Mouse (Mus musculus) layer of hippocampus, postnatal 36 days (tissue): Measurements from ENCODE around the gene Matn3. TPM values are rescaled to one million over a fixed set of nuclear protein-coding genes. Genes with fewer than 3 reads are reported as not detected.
"Not testable (repeated sequence)": the region's sequence is repeated elsewhere in the genome, so short reads cannot be mapped to it uniquely, and the experiment has no call there.

ENCODE experiments used
- DNase-seq, 2 experiments: peaks; one replicate each; pipeline ENCODE4 v3.0.0; 2022
- total RNA-seq, 2 experiments: library from RNA; stranded (reverse); gene quantifications; 2 replicates each; pipeline ENCODE4 v1.2.3; 2021

The Matn3 gene
- total RNA-seq, 2 experiments from 2014 or later = not detected

DNA sequence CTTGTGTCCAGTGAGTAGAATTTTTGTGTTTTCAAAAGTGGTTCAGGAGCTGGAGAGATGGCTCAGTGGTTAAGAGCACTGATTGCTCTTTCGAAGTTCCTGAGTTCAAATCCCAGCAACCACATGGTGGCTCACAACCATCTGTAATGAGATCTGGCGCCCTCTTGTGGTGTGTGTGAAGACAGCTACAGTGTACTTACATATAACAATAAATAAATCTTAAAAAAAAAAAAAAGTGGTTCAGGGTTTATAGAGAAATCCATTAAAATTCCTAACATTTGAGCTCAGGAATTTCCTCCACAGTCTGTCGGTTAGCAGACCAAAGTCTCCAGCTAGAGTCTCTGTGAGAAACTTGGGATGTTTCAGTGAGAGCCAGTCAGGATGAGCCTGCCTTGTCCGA is 11.5 kb upstream of the Matn3 start:
- DNase-seq = not testable (repeated sequence)

- no peak for DNase-seq
Measured at GRCm38 (mm10) chr12:8939490-8939889, 8.2 kb upstream of the Matn3 start.

DNA sequence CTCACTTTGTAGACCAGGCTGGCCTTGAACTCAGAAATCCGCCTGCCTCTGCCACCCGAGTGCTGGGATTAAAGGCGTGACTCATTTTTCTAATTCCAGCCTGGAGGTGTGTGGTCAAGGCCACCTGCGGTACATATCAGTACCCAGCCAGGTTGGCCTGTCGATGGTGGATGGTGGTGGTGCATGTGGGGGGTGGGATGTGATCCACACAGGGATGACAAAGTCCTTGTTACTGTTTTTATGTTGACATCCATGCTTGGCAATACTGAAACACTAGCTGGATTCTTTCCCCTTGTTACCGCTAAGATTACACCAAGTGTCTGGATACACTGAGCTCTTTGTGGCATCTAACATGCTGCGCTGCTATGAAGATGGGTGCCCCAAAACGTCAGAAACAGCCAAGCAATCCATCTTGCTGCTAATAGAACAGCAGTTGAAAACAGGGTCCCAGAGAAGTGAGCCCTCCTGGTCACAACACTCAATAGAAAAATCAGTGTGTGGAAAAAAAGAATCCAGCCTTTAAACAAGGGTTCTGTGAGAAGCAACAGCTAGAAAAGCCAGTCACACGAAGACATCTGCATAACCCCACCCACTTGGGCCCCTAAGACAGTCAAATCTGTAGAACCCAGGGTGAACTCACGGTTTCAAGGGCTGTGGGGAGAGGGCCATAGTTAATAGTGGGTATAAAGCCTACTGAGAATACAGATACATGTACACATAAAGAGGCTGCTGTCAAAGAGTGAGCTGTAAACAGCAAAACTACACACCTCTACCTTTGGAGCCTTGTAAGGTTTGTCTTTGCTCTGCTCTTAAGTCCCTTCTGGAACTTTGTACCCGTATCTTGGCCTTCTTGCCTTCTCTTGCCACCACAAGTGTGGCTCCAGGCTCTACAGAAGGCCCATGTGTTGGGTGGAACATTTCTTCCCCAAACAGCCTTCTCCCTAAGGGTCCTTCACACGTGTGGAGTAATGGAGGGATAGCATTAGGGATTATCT is 7.4 kb upstream of the Matn3 start:
- DNase-seq = no peak

DNA sequence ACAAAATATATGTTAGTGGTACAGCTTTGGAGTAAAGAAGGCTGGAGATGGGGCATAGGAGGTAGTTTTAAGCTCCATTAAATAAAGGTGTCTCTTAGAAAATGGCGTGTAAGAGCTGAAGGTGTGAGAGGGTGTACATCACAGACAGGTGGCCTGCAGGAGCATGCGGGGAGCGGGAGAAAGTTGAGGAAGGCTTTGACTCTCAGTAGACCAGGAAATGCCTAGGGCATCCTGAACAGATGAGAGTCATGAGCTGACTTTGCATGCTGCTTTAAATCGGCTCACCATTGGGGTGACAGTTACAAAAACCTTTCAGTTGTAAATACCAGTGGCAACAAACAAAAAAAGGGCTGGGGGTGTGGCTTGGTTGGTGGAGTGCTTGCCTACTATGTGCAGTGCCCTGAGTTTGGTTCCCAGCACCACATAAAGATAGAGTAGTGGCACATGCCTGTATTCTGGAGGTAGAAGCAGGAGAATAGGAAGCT is 6.6 kb upstream of the Matn3 start:
- DNase-seq = no peak

DNA sequence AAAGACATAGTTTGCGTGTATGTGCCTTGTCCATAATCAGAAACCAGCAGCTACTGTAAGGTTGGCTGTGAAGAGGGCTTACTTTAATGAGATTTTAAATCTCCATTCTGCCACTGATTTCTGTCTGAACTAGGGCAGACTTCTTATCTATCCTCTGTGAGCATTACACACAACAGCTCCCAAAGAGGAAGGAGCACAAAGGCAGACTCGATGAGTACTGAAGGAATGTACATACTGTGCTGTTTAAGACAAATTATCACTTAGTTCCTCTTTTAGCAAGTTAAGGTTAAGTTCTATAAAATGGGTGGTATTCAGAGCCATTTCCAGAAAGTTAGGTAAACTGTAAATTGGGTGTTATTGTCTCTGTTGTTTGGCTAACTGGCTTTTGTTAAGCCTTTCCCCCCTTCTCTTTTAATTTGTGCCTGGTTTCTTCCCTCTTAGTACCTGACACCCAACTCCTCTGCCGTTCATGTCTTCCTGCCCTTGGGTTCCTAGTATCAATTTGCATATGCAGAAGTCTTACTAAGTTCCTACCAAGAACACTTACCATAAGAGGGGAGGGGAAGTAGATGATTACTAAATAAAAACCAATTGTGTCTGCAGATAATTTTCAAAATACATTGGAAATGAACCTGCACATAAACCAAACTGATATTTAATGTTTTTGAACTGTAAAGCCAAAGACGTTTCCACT is 5.9 kb upstream of the Matn3 start:
- no peak for DNase-seq

DNA sequence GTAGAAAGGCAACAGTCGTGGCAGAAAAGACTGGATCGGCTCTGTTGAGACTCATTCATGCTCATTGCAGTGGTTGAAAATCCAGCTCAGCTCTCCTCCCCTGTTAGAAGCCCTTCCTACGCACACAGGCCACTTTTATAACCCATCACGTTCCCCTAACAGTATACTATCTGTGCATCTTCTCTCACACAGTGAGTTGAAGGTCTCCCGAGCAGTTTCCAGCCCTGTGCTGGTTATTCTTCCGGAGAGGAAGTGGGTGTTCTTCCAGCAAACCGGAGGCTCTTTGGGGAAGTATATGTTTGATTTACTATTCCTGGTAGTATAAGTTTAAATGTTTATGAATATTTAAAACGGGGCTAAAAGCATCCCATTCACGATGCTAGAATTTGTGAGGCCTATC is 566 bp upstream of the Matn3 start:
- no peak for DNase-seq

DNA sequence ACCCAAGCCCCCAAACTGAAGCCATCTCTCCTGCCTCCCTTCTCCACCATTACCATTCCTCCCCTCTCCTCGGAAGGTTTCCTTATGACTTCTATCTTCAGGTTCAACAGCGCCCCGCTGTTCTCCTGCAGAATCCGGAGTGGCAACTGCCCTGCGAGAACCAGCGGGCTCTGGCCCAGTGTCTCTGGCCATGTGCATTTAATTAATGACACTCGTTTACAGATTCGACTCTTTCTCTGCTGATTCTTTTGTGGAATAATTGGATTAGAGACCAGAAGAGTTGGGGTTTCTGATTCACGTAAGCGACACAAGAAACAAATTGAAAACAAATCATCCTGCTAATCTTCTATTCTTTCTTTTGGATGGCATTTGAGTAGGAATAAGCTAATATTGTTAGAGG is 5.4 kb downstream of the Matn3 start:
- DNase-seq = no peak

DNA sequence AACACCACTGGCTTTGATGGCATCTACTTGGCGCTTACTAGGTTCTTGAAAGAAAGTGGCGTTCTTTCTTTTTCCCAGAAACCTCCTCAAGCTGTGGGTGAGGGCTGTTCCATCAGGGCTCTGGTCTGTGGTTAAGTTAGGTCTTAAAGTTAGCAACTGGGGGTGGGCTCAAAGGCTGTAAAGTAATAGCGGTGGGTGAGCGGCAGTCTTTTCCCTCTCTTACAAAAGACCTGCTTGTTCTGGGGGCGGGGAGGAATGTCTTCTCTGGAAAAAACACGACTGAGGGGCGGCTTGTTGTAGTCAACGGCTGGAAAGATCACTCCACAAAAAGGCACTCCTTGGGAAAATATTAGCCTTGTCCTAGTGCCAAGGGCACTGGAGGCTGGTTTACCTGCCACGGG is 6.4 kb downstream of the Matn3 start:
- no peak for DNase-seq

DNA sequence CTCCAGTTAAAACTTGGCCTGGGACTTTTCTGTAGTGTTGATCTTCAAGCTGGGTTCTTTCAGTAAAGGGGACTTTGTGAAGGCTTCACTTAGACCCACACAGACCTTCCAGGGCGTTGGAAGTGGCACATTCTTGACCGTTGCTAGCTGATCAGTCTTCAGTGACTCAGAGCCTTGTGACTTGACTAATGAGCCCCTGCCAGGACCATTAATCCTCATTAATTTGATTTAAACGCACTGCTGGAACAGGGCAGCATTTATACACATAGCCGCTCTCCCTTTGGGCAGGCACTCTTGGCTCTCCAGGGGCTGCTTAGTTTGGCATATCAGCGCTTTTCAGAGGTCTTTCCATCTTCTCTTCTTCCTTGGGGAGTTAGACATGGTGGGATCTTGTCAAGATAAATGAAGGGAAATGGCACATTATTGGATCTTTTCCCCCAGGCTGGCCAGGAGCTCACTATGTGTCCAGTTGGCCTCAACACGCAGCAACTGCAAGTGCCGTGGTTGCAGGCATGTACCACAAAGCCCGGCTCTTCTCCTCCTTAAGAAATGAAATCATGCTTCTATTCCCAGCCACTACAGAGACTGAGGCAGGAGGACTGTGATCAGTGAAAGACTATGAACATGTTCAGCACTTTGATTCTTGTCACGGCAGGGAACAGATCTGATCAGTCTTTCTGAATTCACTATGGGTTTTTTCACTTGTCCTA is 14.0 kb downstream of the Matn3 start:
- no peak for DNase-seq

DNA sequence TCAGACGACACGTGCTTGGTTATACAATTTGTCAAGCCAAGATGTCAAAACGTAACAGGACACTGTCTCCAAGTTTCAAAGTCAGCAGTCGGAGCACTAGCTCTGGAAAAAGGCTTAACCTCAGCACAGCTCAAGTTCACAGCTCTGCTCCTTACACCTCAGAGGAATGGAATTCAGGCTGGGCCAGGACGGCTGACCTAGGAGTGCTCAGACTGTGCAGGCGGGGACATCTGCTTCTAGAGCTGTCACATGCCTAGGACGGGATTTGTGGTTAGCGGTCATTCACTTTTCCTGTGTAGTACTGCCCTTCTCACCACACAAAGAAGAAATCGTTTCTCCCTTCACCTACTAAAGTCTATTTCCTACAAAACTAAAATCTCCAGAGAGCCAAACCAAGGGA is 22.1 kb downstream of the Matn3 start:
- DNase-seq = no peak

DNA sequence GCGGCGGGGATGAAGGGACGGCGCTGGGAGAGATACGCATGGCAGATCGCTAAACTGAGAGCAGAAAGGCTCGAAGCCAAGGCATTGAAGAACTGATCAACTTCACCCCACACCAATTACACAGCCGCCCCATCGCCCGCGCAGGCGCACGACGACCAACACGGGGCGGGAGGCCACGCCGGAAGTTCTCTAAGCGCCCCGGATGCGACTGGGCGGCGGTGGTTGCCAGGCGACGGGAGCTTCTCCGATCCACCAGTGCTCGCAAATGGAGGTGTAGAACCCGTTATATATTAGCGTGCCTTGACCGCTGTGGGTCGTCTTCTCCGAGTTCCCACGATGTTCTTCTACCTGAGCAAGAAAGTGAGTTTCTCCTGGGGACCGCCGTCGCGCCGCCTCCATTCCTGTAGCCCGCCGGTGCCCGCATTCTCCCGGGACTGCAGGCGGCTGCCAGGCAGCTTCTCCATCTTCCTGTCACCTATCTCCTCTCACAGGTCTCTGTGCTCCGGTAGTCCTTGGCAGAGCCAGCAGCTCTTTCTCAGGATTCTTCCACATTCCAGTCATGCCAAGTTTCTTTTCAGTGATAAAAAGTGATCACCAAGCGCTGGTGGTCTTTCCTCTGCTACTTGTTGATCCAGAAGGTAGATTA is 26.2 kb downstream of the Matn3 start, which contains the start of gene Wdr35:
Gene Wdr35, plus strand, starts transcription at position 73 of the 646 bp plus-strand sequence.
- DNase-seq = peak; percentile 91 to 92

GRCm38 (mm10) chr12:8975076-8975475 is 27.3 kb downstream of the Matn3 start:
- no peak for DNase-seq

DNA sequence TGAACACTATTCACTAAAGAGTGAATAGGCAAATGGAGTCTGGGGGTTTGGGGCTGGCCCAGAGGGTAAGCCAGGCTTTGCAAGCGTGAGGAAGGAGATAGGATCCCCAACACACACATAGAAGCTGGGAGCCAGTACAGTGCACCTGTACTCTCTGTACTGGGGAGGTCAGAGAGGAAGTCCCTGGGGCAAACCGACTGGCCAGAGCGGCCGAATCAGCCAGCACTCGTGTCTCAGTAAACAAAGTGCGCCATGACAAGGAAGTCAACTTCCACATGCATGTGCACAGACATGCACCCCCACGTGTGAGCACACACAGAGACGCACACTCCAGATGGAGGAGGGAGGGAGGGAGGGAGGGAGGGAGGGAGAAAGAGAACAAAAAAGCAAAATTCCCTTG is 45.5 kb downstream of the Matn3 start:
- DNase-seq = no peak

- no peak for DNase-seq
Measured at GRCm38 (mm10) chr12:8998318-8998717, 50.6 kb downstream of the Matn3 start.

- peak in 1 of 2 experiments; percentile 38 for DNase-seq
Measured at GRCm38 (mm10) chr12:9002038-9002648, 54.4 kb downstream of the Matn3 start.

DNA sequence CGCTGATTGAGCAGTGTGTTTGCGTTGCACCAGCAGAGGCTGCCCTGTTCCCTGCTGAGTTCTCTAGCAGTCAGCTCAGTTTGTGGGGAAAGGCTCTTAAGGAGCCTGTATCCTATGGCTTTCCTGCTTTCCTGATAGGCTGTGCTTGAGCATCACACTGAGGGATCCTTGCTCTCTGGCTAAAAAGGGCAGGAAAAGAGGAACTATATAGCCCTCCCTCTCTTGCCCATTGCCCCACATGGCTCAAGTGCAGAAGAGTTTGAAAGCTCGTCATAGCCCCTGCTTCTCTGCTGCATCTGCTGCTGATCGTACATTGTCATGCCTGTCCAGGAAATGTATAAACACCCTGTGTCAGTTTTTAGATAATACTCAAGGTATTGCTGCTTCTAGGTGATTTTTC is 59.4 kb downstream of the Matn3 start:
- no peak for DNase-seq

GRCm38 (mm10) chr12:9007811-9008210 is 60.1 kb downstream of the Matn3 start:
- DNase-seq = no peak

GRCm38 (mm10) chr12:9010311-9010710 is 62.6 kb downstream of the Matn3 start:
- no peak for DNase-seq

DNA sequence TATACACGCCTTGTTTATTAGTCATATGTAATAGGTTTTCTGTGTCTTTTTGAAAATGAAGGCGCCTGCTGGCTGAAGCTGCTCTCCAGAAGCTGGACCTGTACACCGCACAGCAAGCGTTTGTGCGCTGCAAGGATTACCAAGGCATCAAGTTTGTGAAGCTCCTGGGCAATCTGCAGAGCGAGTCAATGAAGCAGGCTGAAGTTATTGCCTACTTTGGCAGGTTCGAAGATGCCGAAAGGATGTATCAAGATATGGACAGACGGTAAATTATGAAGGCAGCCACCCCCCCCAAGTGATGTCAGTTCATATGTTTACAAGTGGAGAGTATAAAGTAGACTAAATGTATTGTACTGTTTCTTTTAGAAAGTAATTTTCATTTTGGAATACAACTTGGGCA is 68.6 kb downstream of the Matn3 start:
- no peak for DNase-seq

GRCm38 (mm10) chr12:9020431-9020830 is 72.7 kb downstream of the Matn3 start:
- DNase-seq = no peak

GRCm38 (mm10) chr12:9020986-9021385 is 73.3 kb downstream of the Matn3 start:
- DNase-seq = no peak
